Mouse (Mus musculus) heart, postnatal 0 days (tissue): ENCODE results near the gene Slc23a3. TPM values are rescaled to one million over a fixed set of nuclear protein-coding genes. Genes with fewer than 3 reads are reported as not detected.

Experiments used
- ATAC-seq: fragments of 200-750 bp; cut with Nextera tagmentation; 2 replicates; pipeline ENCODE4 v1.8.0; 2017; ENCODE audit warnings: low read depth, moderate number of reproducible peaks, moderate library complexity; ENCODE audit not compliant: insufficient read depth
- DNase-seq: peaks from one replicate; pipeline ENCODE4 v3.0.0-alpha.2; 2016; ENCODE audit warnings: low spot score
- H3K27ac ChIP-seq: fragments of 300-500 bp; sonication (generic); 2 replicates; pipeline ENCODE4 v1.5.1; 2014; ENCODE audit warnings: low read depth, mild to moderate bottlenecking
- H3K27me3 ChIP-seq: fragments of 300-500 bp; sonication (generic); 2 replicates; pipeline ENCODE4 v1.6.1; 2014; ENCODE audit warnings: low read length, mixed read lengths; ENCODE audit not compliant: control insufficient read depth, insufficient read depth
- H3K36me3 ChIP-seq: fragments of 300-500 bp; sonication (generic); replicated peaks from 2 replicates; pipeline ENCODE4 v1.6.1; 2014; ENCODE audit warnings: low read length, mixed read lengths; ENCODE audit not compliant: control insufficient read depth, insufficient read depth
- H3K4me1 ChIP-seq: fragments of 300-500 bp; sonication (generic); 2 replicates; pipeline ENCODE4 v1.6.1; 2014; ENCODE audit warnings: antibody characterized with exemption; ENCODE audit not compliant: control insufficient read depth, insufficient read depth
- H3K4me2 ChIP-seq: fragments of 300-500 bp; sonication (generic); 2 replicates; pipeline ENCODE4 v1.6.1; 2014; ENCODE audit warnings: low read depth, mild to moderate bottlenecking, low read length, moderate library complexity
- H3K4me3 ChIP-seq: fragments of 300-500 bp; sonication (generic); 2 replicates; pipeline ENCODE4 v1.5.1; 2014; ENCODE audit warnings: low read depth, low read length
- H3K9ac ChIP-seq: fragments of 300-500 bp; sonication (generic); replicated peaks from 2 replicates; pipeline ENCODE4 v1.6.1; 2014; ENCODE audit warnings: low read depth, low read length, mixed read lengths
- H3K9me3 ChIP-seq: fragments of 300-500 bp; sonication (generic); replicated peaks from 2 replicates; pipeline ENCODE4 v1.6.1; 2016; ENCODE audit warnings: low read length; ENCODE audit not compliant: control insufficient read depth
- CTCF ChIP-seq: IDR thresholded peaks from 2 replicates; pipeline ENCODE4 v1.5.1; 2016; ENCODE audit warnings: antibody characterized with exemption, control low read depth, low read depth
- EP300 ChIP-seq: IDR thresholded peaks from 2 replicates; pipeline ENCODE4 v1.6.1; 2016; ENCODE audit warnings: antibody characterized with exemption, low read depth
- WGBS: fragments of 180-500 bp; shearing (Covaris S2); extraction: QIAGEN DNeasy Blood & Tissue Kit; methylation state at CpG from one replicate; pipeline ENCODE4 v1.1.7; 2014; 5-methylcytosine and 5-hydroxymethylcytosine counted together
- polyA plus RNA-seq: library from polyadenylated mRNA; unstranded; fragments of >200 nt; fragmentation: Nextera tagmentation; extraction: Ambion mirVana; gene quantifications from 2 replicates; pipeline ENCODE4 v1.2.1, GENCODE M21; 2015
- total RNA-seq: library from RNA; depleted of rRNA; stranded (reverse); fragments of >200 nt; gene quantifications from 2 replicates; pipeline ENCODE4 v1.2.3, GENCODE M21; 2014; ENCODE audit warnings: low replicate concordance

The Slc23a3 gene
- total and polyA plus RNA-seq, 2 experiments from 2014 or later: 2.1 to 4.0 TPM

GRCm38 (mm10) chr1:75158990-75159389 lies 25.3 kb upstream of the Slc23a3 start:
- no peaks in the 10 kb centered on the region for H3K9me3 ChIP-seq
- H3K4me2 ChIP-seq: no peak overlapping the region
- DNase-seq (no peak), ATAC-seq (no peak)
- no peaks in the 10 kb centered on the region for H3K36me3 ChIP-seq
- no peak overlapping the region for H3K9ac ChIP-seq
- H3K27ac ChIP-seq: no peak overlapping the region
- TF ChIP-seq EP300 (no peak), CTCF (no peak)
- H3K4me1 ChIP-seq: no peaks in the 10 kb centered on the region
- no peaks in the 10 kb centered on the region for H3K27me3 ChIP-seq
- no peak overlapping the region for H3K4me3 ChIP-seq

- Histone ChIP-seq H3K27ac (no peak overlapping the region), H3K4me1 (no peaks in the 10 kb centered on the region), H3K27me3 (no peaks in the 10 kb centered on the region), H3K4me2 (no peak overlapping the region), H3K9me3 (no peaks in the 10 kb centered on the region), H3K36me3 (no peaks in the 10 kb centered on the region), H3K4me3 (no peak overlapping the region), H3K9ac (no peak overlapping the region)
- no peak for ATAC-seq
- no peak for DNase-seq
- WGBS: 24% methylated on average over 3 of the region's 3 CpGs
- TF ChIP-seq CTCF: no peak
- TF ChIP-seq EP300: no peak
These were observed 22.1 kb upstream of the Slc23a3 start for GRCm38 (mm10) chr1:75155837-75156236.

GRCm38 (mm10) chr1:75148727-75149126 lies 15.0 kb upstream of the Slc23a3 start:
- peaks cover 53% of the 10 kb centered on the region for H3K36me3 ChIP-seq
- no peaks in the 10 kb centered on the region for H3K27me3 ChIP-seq

GRCm38 (mm10) chr1:75147411-75148135 lies 13.9 kb upstream of the Slc23a3 start:
- Histone ChIP-seq H3K9me3 (no peaks in the 10 kb centered on the region), H3K27ac (no peak overlapping the region), H3K4me3 (no peak overlapping the region), H3K4me1 (peaks cover 5% of the 10 kb centered on the region; the same call in 1 of the 2 replicates), H3K27me3 (no peaks in the 10 kb centered on the region), H3K4me2 (no peak overlapping the region), H3K9ac (no peak overlapping the region), H3K36me3 (peaks cover 53% of the 10 kb centered on the region)
- DNase-seq: no peak
- TF ChIP-seq EP300 (no peak), CTCF (no peak)
- WGBS: 69% methylated on average over 7 of the region's 7 CpGs
- no peak for ATAC-seq

More at GRCm38 (mm10) chr1:75148727-75149126, 15.0 kb upstream of the Slc23a3 start:
- Histone ChIP-seq H3K4me1 (no peaks in the 10 kb centered on the region), H3K9ac (no peak overlapping the region), H3K9me3 (no peaks in the 10 kb centered on the region), H3K27ac (no peak overlapping the region), H3K4me3 (no peak overlapping the region), H3K4me2 (no peak overlapping the region)
- WGBS: 85% methylated on average over 4 of the region's 4 CpGs
- ATAC-seq (no peak), DNase-seq (no peak)
- no peak for TF ChIP-seq EP300

- no peak for DNase-seq
- TF ChIP-seq CTCF (no peak), EP300 (no peak)
- no peak overlapping the region for H3K9ac ChIP-seq
- no peak overlapping the region for H3K4me2 ChIP-seq
- H3K36me3 ChIP-seq: peaks cover 53% of the 10 kb centered on the region
- no peak overlapping the region for H3K4me3 ChIP-seq
- ATAC-seq: no peak
- no peak overlapping the region for H3K27ac ChIP-seq
- no peaks in the 10 kb centered on the region for H3K27me3 ChIP-seq
- 93% methylated on average over 3 of the region's 3 CpGs for WGBS
- no peaks in the 10 kb centered on the region for H3K9me3 ChIP-seq
- peaks cover 10% of the 10 kb centered on the region for H3K4me1 ChIP-seq
These were observed 11.9 kb upstream of the Slc23a3 start for GRCm38 (mm10) chr1:75145589-75145988.
